Mouse (Mus musculus): Measurements from ENCODE around the gene 2310033P09Rik.

2310033P09Rik gene

GRCm38 (mm10) chr11:59208153-59208831, at the start of gene 2310033P09Rik:
2310033P09Rik (plus strand) TSS chr11:59208321.
- peak; percentile 91 to 93 for DNase-seq (ENCODE audit: low spot score in 2 of 2)

- no peak for DNase-seq (ENCODE audit: low spot score in 2 of 2)
Observed at GRCm38 (mm10) chr11:59159099-59159498, 49.0 kb upstream of the 2310033P09Rik start.

- DNase-seq (ENCODE audit: low spot score in 2 of 2): no peak
Observed at GRCm38 (mm10) chr11:59159558-59159957, 48.6 kb upstream of the 2310033P09Rik start.

GRCm38 (mm10) chr11:59161398-59161797, 46.7 kb upstream of the 2310033P09Rik start:
- no peak for DNase-seq (ENCODE audit: low spot score in 2 of 2)

- DNase-seq (ENCODE audit: low spot score in 2 of 2): no peak
Observed at GRCm38 (mm10) chr11:59162443-59163254, 45.5 kb upstream of the 2310033P09Rik start.

GRCm38 (mm10) chr11:59163255-59164236, 44.6 kb upstream of the 2310033P09Rik start, which contains the start of gene Iba57:
Iba57 (minus strand) TSS chr11:59163739.
- DNase-seq (ENCODE audit: low spot score in 2 of 2): peak; percentile 97 to 98

GRCm38 (mm10) chr11:59164384-59164783, 43.7 kb upstream of the 2310033P09Rik start:
- DNase-seq (ENCODE audit: low spot score in 2 of 2): no peak

GRCm38 (mm10) chr11:59165616-59166241, 42.4 kb upstream of the 2310033P09Rik start:
- no peak for DNase-seq (ENCODE audit: low spot score in 2 of 2)

GRCm38 (mm10) chr11:59169807-59170206, 38.3 kb upstream of the 2310033P09Rik start:
- DNase-seq (ENCODE audit: low spot score in 2 of 2): no peak

- no peak for DNase-seq (ENCODE audit: low spot score in 2 of 2)
Observed at GRCm38 (mm10) chr11:59170549-59170948, 37.6 kb upstream of the 2310033P09Rik start.

- DNase-seq (ENCODE audit: low spot score in 2 of 2): no peak
Observed at GRCm38 (mm10) chr11:59174189-59174838, 33.8 kb upstream of the 2310033P09Rik start.

GRCm38 (mm10) chr11:59176475-59176874, 31.6 kb upstream of the 2310033P09Rik start:
- DNase-seq (ENCODE audit: low spot score in 2 of 2): no peak

- DNase-seq (ENCODE audit: low spot score in 2 of 2): no peak
Observed at GRCm38 (mm10) chr11:59176921-59177320, 31.2 kb upstream of the 2310033P09Rik start.

- DNase-seq (ENCODE audit: low spot score in 2 of 2): no peak
Observed at GRCm38 (mm10) chr11:59182864-59183331, 25.2 kb upstream of the 2310033P09Rik start, which contains the start of gene Gjc2. Gjc2 (minus strand) TSS chr11:59183213.

GRCm38 (mm10) chr11:59183821-59184220, 24.3 kb upstream of the 2310033P09Rik start:
- peak; percentile 14 to 33 for DNase-seq (ENCODE audit: low spot score in 2 of 2)

- DNase-seq (ENCODE audit: low spot score in 2 of 2): no peak
Observed at GRCm38 (mm10) chr11:59185490-59185889, 22.6 kb upstream of the 2310033P09Rik start.

- no peak for DNase-seq (ENCODE audit: low spot score in 2 of 2)
Observed at GRCm38 (mm10) chr11:59187706-59188105, 20.4 kb upstream of the 2310033P09Rik start.

- peak; percentile 88 to 91 for DNase-seq (ENCODE audit: low spot score in 2 of 2)
Observed at GRCm38 (mm10) chr11:59191231-59192058, 16.7 kb upstream of the 2310033P09Rik start.

- no peak for DNase-seq (ENCODE audit: low spot score in 2 of 2)
Observed at GRCm38 (mm10) chr11:59192059-59192386, 16.1 kb upstream of the 2310033P09Rik start, which contains the start of gene Guk1. Guk1 (minus strand) TSS chr11:59192212.

- no peak for DNase-seq (ENCODE audit: low spot score in 2 of 2)
Observed at GRCm38 (mm10) chr11:59196230-59196629, 11.9 kb upstream of the 2310033P09Rik start.

Data from natural killer cell, adult 2 months (primary cell).